Mouse (Mus musculus): ENCODE measurements around the gene Ddx54. TPM values are rescaled to one million over a fixed set of nuclear protein-coding genes. Genes with fewer than 3 reads are reported as not detected.
A peak's percentile ranks its signal among the peaks of the same experiment; 100 is the strongest.

Gene Ddx54
- polyA plus RNA-seq, 1 experiment: 14.9 TPM

DNA sequence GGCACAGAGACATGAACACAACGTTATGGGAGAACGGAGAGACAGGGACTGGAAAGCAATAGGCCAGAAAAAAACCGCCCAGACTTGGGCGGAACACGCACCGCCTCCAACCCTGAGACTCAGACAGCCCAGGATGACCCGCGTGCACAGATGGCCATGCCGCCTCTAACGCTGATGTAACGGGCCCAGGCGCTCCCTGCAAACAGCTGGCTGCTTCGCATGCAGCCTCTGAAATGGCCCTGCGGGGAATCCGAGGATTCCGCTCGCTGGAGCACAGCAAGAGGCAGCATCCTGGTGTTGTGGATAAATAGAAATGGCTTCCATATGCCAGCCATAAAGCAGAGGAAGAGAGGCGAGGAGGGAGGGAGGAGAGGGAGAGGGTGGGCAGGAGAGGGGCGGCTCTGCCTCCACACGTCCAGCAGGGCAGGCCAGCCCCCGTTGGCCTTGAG lies 45.3 kb upstream of the Ddx54 start:
- no peak for TF ChIP-seq CTCF (IDR thresholded peaks at IDR 0.05; ENCODE audit: control insufficient read depth, insufficient read depth, insufficient replicate concordance, low read depth, low read length)
- no peak for TF ChIP-seq POLR2A (IDR thresholded peaks at IDR 0.05; ENCODE audit: control insufficient read depth, low read depth, low read length)
- 0 out of 2 replicates have a peak overlapping the region, but pooled peaks have one; percentile 1 for H3K27ac ChIP-seq (ENCODE audit: control insufficient read depth, insufficient read depth, low read depth, low read length)
- H3K27me3 ChIP-seq (ENCODE audit: control insufficient read depth, insufficient read depth, low read length): no peaks in the 10 kb centered on the region
- H3K36me3 ChIP-seq (ENCODE audit: control insufficient read depth, insufficient read depth, low read length): no peaks in the 10 kb centered on the region
- H3K4me1 ChIP-seq (ENCODE audit: control insufficient read depth, insufficient read depth, low read length): peaks cover 7% of the 10 kb centered on the region
- no peak overlapping the region for H3K4me3 ChIP-seq (ENCODE audit: control insufficient read depth, low read depth, low read length)

GRCm38 (mm10) chr5:120567761-120568211 lies 44.8 kb upstream of the Ddx54 start:
- no peak for TF ChIP-seq POLR2A (IDR thresholded peaks at IDR 0.05; ENCODE audit: control insufficient read depth, low read depth, low read length)
- no peak for TF ChIP-seq CTCF (IDR thresholded peaks at IDR 0.05; ENCODE audit: control insufficient read depth, insufficient read depth, insufficient replicate concordance, low read depth, low read length)
- H3K27ac ChIP-seq (ENCODE audit: control insufficient read depth, insufficient read depth, low read depth, low read length): peak overlapping the region; percentile 10; the same call in 1 of the 2 replicates
- no peak overlapping the region for H3K4me3 ChIP-seq (ENCODE audit: control insufficient read depth, low read depth, low read length)
- H3K36me3 ChIP-seq (ENCODE audit: control insufficient read depth, insufficient read depth, low read length): no peaks in the 10 kb centered on the region
- peaks cover 7% of the 10 kb centered on the region for H3K4me1 ChIP-seq (ENCODE audit: control insufficient read depth, insufficient read depth, low read length)
- no peaks in the 10 kb centered on the region for H3K27me3 ChIP-seq (ENCODE audit: control insufficient read depth, insufficient read depth, low read length)

GRCm38 (mm10) chr5:120568336-120568768 lies 44.2 kb upstream of the Ddx54 start:
- no peaks in the 10 kb centered on the region for H3K36me3 ChIP-seq (ENCODE audit: control insufficient read depth, insufficient read depth, low read length)
- no peak overlapping the region for H3K4me3 ChIP-seq (ENCODE audit: control insufficient read depth, low read depth, low read length)
- H3K27me3 ChIP-seq (ENCODE audit: control insufficient read depth, insufficient read depth, low read length): no peaks in the 10 kb centered on the region
- H3K27ac ChIP-seq (ENCODE audit: control insufficient read depth, insufficient read depth, low read depth, low read length): no peak overlapping the region
- peaks cover 6% of the 10 kb centered on the region for H3K4me1 ChIP-seq (ENCODE audit: control insufficient read depth, insufficient read depth, low read length)
- TF ChIP-seq CTCF (IDR thresholded peaks at IDR 0.05; ENCODE audit: control insufficient read depth, insufficient read depth, insufficient replicate concordance, low read depth, low read length) (no peak), POLR2A (IDR thresholded peaks at IDR 0.05; ENCODE audit: control insufficient read depth, low read depth, low read length) (no peak)

DNA sequence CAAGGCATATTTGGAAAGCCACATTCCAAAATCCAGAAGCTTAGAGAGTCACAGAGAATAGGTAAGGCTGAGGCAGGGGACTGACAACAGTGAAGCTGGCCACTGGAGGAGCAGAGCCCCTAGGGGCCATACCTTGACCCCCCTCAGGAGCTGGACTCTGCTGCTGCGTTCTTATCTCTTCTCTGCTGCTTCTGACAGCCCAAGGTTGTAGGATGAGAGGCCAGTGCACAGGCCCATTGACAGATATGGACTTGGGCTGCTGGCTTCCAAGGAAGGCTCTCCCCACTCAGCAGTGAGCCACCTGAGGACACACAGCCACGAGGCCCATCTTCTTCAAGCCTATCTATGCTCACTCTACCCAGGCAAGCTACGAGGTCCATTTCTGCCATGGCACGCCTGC lies 43.6 kb upstream of the Ddx54 start:
- H3K27me3 ChIP-seq (ENCODE audit: control insufficient read depth, insufficient read depth, low read length): no peaks in the 10 kb centered on the region
- H3K4me3 ChIP-seq (ENCODE audit: control insufficient read depth, low read depth, low read length): no peak overlapping the region
- H3K36me3 ChIP-seq (ENCODE audit: control insufficient read depth, insufficient read depth, low read length): no peaks in the 10 kb centered on the region
- TF ChIP-seq CTCF (IDR thresholded peaks at IDR 0.05; ENCODE audit: control insufficient read depth, insufficient read depth, insufficient replicate concordance, low read depth, low read length) (no peak), POLR2A (IDR thresholded peaks at IDR 0.05; ENCODE audit: control insufficient read depth, low read depth, low read length) (no peak)
- H3K27ac ChIP-seq (ENCODE audit: control insufficient read depth, insufficient read depth, low read depth, low read length): no peak overlapping the region
- H3K4me1 ChIP-seq (ENCODE audit: control insufficient read depth, insufficient read depth, low read length): peaks cover 5% of the 10 kb centered on the region

GRCm38 (mm10) chr5:120569791-120570190 lies 42.7 kb upstream of the Ddx54 start:
- Histone ChIP-seq H3K4me3 (ENCODE audit: control insufficient read depth, low read depth, low read length) (no peak overlapping the region), H3K36me3 (ENCODE audit: control insufficient read depth, insufficient read depth, low read length) (no peaks in the 10 kb centered on the region), H3K4me1 (ENCODE audit: control insufficient read depth, insufficient read depth, low read length) (peaks cover 5% of the 10 kb centered on the region), H3K27me3 (ENCODE audit: control insufficient read depth, insufficient read depth, low read length) (no peaks in the 10 kb centered on the region), H3K27ac (ENCODE audit: control insufficient read depth, insufficient read depth, low read depth, low read length) (no peak overlapping the region)
- TF ChIP-seq POLR2A (IDR thresholded peaks at IDR 0.05; ENCODE audit: control insufficient read depth, low read depth, low read length) (no peak), CTCF (IDR thresholded peaks at IDR 0.05; ENCODE audit: control insufficient read depth, insufficient read depth, insufficient replicate concordance, low read depth, low read length) (no peak)

GRCm38 (mm10) chr5:120570289-120570897 lies 42.1 kb upstream of the Ddx54 start:
- no peak overlapping the region for H3K27ac ChIP-seq (ENCODE audit: control insufficient read depth, insufficient read depth, low read depth, low read length)
- peaks cover 5% of the 10 kb centered on the region for H3K4me1 ChIP-seq (ENCODE audit: control insufficient read depth, insufficient read depth, low read length)
- no peak overlapping the region for H3K4me3 ChIP-seq (ENCODE audit: control insufficient read depth, low read depth, low read length)
- H3K36me3 ChIP-seq (ENCODE audit: control insufficient read depth, insufficient read depth, low read length): no peaks in the 10 kb centered on the region
- H3K27me3 ChIP-seq (ENCODE audit: control insufficient read depth, insufficient read depth, low read length): no peaks in the 10 kb centered on the region
- TF ChIP-seq POLR2A (IDR thresholded peaks at IDR 0.05; ENCODE audit: control insufficient read depth, low read depth, low read length) (no peak), CTCF (IDR thresholded peaks at IDR 0.05; ENCODE audit: control insufficient read depth, insufficient read depth, insufficient replicate concordance, low read depth, low read length) (no peak)

GRCm38 (mm10) chr5:120571056-120571740 lies 41.3 kb upstream of the Ddx54 start:
- Histone ChIP-seq H3K36me3 (ENCODE audit: control insufficient read depth, insufficient read depth, low read length) (no peaks in the 10 kb centered on the region), H3K4me3 (ENCODE audit: control insufficient read depth, low read depth, low read length) (no peak overlapping the region), H3K4me1 (ENCODE audit: control insufficient read depth, insufficient read depth, low read length) (peaks cover 5% of the 10 kb centered on the region), H3K27me3 (ENCODE audit: control insufficient read depth, insufficient read depth, low read length) (no peaks in the 10 kb centered on the region), H3K27ac (ENCODE audit: control insufficient read depth, insufficient read depth, low read depth, low read length) (no peak overlapping the region)
- no peak for TF ChIP-seq POLR2A (IDR thresholded peaks at IDR 0.05; ENCODE audit: control insufficient read depth, low read depth, low read length)
- TF ChIP-seq CTCF (IDR thresholded peaks at IDR 0.05; ENCODE audit: control insufficient read depth, insufficient read depth, insufficient replicate concordance, low read depth, low read length): no peak

All from testis, adult 2 months (tissue).